17 mouse cellular contexts compared by ENCODE assay signal in genomic region chr5:63607447-63607846, GRCm38 (mm10). TPM values are rescaled to one million over a fixed set of nuclear protein-coding genes. Genes with fewer than 3 reads are reported as not detected.
DNase-seq lines count a peak whose midpoint lies in the region; ATAC-seq lines count a peak whose summit lies in the region.
"Had no signal": no experiment of that assay in that cellular context is flagged by ENCODE, and none has a peak within 500 bp of the region (broad histone marks: within the 10 kb centered on the region; RNA-seq: fewer than 3 reads in every experiment).

No protein-coding gene starts in this region.

- intact Hi-C loops in left cerebral cortex, postnatal 10 days (cut with DNase I): no loop called here
- intact Hi-C loops in left cerebral cortex, postnatal 25 days (cut with DNase I): no loop called here

- ATAC-seq in erythroblast, adult 5-6 weeks (replicated peaks; ENCODE audit: low FRiP score, poor library complexity, severe bottlenecking): no peak
- ATAC-seq: hindbrain, embryonic 16.5 days; intestine, postnatal 0 days had no signal

- peak; percentile 59 to 69 for DNase-seq in left cerebral cortex, adult 18-20 months (ENCODE audit: low spot score in 2 of 2)
- DNase-seq in left cerebral cortex, postnatal 10 days (ENCODE audit: extremely low spot score in 1 of 2, low spot score in 2 of 2): no peak
- DNase-seq in brain, adult 2 months (ENCODE audit: low read depth, low spot score): peak; percentile 84
- DNase-seq in left cerebral cortex, postnatal 25 days (ENCODE audit: low spot score in 2 of 2): peak; percentile 42 to 91
- DNase-seq in adrenal gland, postnatal 4 days (ENCODE audit: low spot score in 2 of 2): no peak
- no peak for DNase-seq in urinary bladder, postnatal 10 days (ENCODE audit: low spot score)
- DNase-seq: adrenal gland, adult 8-10 months; cerebellum, adult 18-20 months; heart, postnatal 4 days; lung, adult 2 months had no signal

RNA-seq across cellular contexts. Expression of gene Nwd2, which starts 41.5 kb away (rescaled TPM):
- 10 to 100 TPM; 33.5 to 39.5 TPM for total RNA-seq in left cerebral cortex, adult 18-20 months (2021)
- total RNA-seq in left cerebral cortex, postnatal 10 days (2021): 10 to 100 TPM; 57.7 to 62.2 TPM
- total RNA-seq in left cerebral cortex, postnatal 25 days (2021): 10 to 100 TPM; 45.5 to 54.6 TPM
- under 1 TPM; 0.20 to 0.42 TPM for total RNA-seq in adrenal gland, postnatal 4 days (2021)
- total RNA-seq in erythroblast, adult 5-6 weeks (2015; ENCODE audit: low replicate concordance): not detected in 2 replicates
- total RNA-seq in erythroblast, adult 5-6 weeks (2017; ENCODE audit: low replicate concordance): 0.42 TPM in 1 of 2 replicates, not detected in the other
- total RNA-seq: common myeloid progenitor, adult 5-6 weeks; granulocyte monocyte progenitor cell, adult 5-6 weeks; heart, postnatal 4 days; MEL; monocyte, adult 5-6 weeks had no signal

Comparison
In these comparisons a context has a peak if more than half of its experiments do, and no peak if none do; other contexts are left out.
1. DNase-seq: peak in left cerebral cortex, adult 18-20 months (2 of 2), brain, adult 2 months (single experiment) and left cerebral cortex, postnatal 25 days (2 of 2); none in left cerebral cortex, postnatal 10 days (0 of 2), adrenal gland, postnatal 4 days (0 of 2) and urinary bladder, postnatal 10 days (single experiment).
2. RNA of gene Nwd2, which starts 41.5 kb away (total RNA-seq): 57.7 to 62.2 TPM in left cerebral cortex, postnatal 10 days, 45.5 to 54.6 TPM in left cerebral cortex, postnatal 25 days and 33.5 to 39.5 TPM in left cerebral cortex, adult 18-20 months; 0.20 to 0.42 TPM in adrenal gland, postnatal 4 days and 0.42 TPM in erythroblast, adult 5-6 weeks; every median in the first group is over 10 times any median in the second.